Mouse (Mus musculus): Measurements from ENCODE around the gene Basp1. TPM values are rescaled to one million over a fixed set of nuclear protein-coding genes. Genes with fewer than 3 reads are reported as not detected.

Basp1 gene
- total and polyA plus RNA-seq, 2 experiments from 2014 or later, result 547 to 1,429 TPM

GRCm38 (mm10) chr15:25364819-25365463, 48.6 kb downstream of the Basp1 start:
- peaks cover 22% of the 10 kb centered on the region; the same call in 1 of the 2 replicates for H3K4me1 ChIP-seq (ENCODE audit: insufficient read depth, low read length)
- DNase-seq (ENCODE audit: low spot score) (no peak), ATAC-seq (ENCODE audit: low FRiP score) (no peak)
- 13% methylated on average over 23 of the region's 23 CpGs for WGBS
- H3K27ac ChIP-seq (ENCODE audit: low read depth, low read length), result peak overlapping the region; percentile 83
- H3K36me3 ChIP-seq (ENCODE audit: insufficient read depth, low read length), result no peaks in the 10 kb centered on the region; the same call in 1 of the 2 replicates
- H3K27me3 ChIP-seq (ENCODE audit: insufficient read depth, low read length), result no peaks in the 10 kb centered on the region
- peak overlapping the region; percentile 57 for H3K4me2 ChIP-seq (ENCODE audit: low read depth, low read length, poor library complexity, severe bottlenecking)
- H3K9ac ChIP-seq (replicated peaks; ENCODE audit: low read length, poor library complexity, severe bottlenecking), result peak overlapping the region; percentile 63
- no peak for TF ChIP-seq CTCF (IDR thresholded peaks at IDR 0.05)
- no peaks in the 10 kb centered on the region for H3K9me3 ChIP-seq (ENCODE audit: low read length)
- H3K4me3 ChIP-seq (ENCODE audit: low read depth, low read length), result peak overlapping the region; percentile 19

- DNase-seq (ENCODE audit: low spot score), result no peak
Observed at GRCm38 (mm10) chr15:25364160-25364818, 49.3 kb downstream of the Basp1 start.

GRCm38 (mm10) chr15:25363636-25364035, 49.9 kb downstream of the Basp1 start:
- no peaks in the 10 kb centered on the region for H3K9me3 ChIP-seq (ENCODE audit: low read length)
- DNase-seq (ENCODE audit: low spot score), result no peak
- 66% methylated on average over 9 of the region's 9 CpGs for WGBS
- H3K9ac ChIP-seq (replicated peaks; ENCODE audit: low read length, poor library complexity, severe bottlenecking), result peak overlapping the region; percentile 63; the same call in 1 of the 2 replicates
- no peaks in the 10 kb centered on the region for H3K27me3 ChIP-seq (ENCODE audit: insufficient read depth, low read length)
- no peak overlapping the region for H3K4me2 ChIP-seq (ENCODE audit: low read depth, low read length, poor library complexity, severe bottlenecking)
- peaks cover 18% of the 10 kb centered on the region; the same call in 1 of the 2 replicates for H3K4me1 ChIP-seq (ENCODE audit: insufficient read depth, low read length)
- peak overlapping the region; percentile 83; the same call in 1 of the 2 replicates for H3K27ac ChIP-seq (ENCODE audit: low read depth, low read length)
- no peak for ATAC-seq (ENCODE audit: low FRiP score)
- no peaks in the 10 kb centered on the region; the same call in 1 of the 2 replicates for H3K36me3 ChIP-seq (ENCODE audit: insufficient read depth, low read length)
- H3K4me3 ChIP-seq (ENCODE audit: low read depth, low read length), result no peak overlapping the region
- no peak for TF ChIP-seq CTCF (IDR thresholded peaks at IDR 0.05)

More at GRCm38 (mm10) chr15:25364160-25364818, 49.3 kb downstream of the Basp1 start:
- peak overlapping the region; percentile 63 for H3K9ac ChIP-seq (replicated peaks; ENCODE audit: low read length, poor library complexity, severe bottlenecking)
- peak; percentile 36 for ATAC-seq (ENCODE audit: low FRiP score)
- 5% methylated on average over 79 of the region's 97 CpGs for WGBS
- peak overlapping the region; percentile 57 for H3K4me2 ChIP-seq (ENCODE audit: low read depth, low read length, poor library complexity, severe bottlenecking)
- TF ChIP-seq CTCF (IDR thresholded peaks at IDR 0.05), result no peak
- peak overlapping the region; percentile 19 for H3K4me3 ChIP-seq (ENCODE audit: low read depth, low read length)
- H3K27me3 ChIP-seq (ENCODE audit: insufficient read depth, low read length), result no peaks in the 10 kb centered on the region
- peaks cover 18% of the 10 kb centered on the region; the same call in 1 of the 2 replicates for H3K4me1 ChIP-seq (ENCODE audit: insufficient read depth, low read length)
- peak overlapping the region; percentile 83 for H3K27ac ChIP-seq (ENCODE audit: low read depth, low read length)
- H3K36me3 ChIP-seq (ENCODE audit: insufficient read depth, low read length), result no peaks in the 10 kb centered on the region; the same call in 1 of the 2 replicates
- no peaks in the 10 kb centered on the region for H3K9me3 ChIP-seq (ENCODE audit: low read length)

GRCm38 (mm10) chr15:25360825-25361224, 52.7 kb downstream of the Basp1 start:
- Histone ChIP-seq H3K4me1 (ENCODE audit: insufficient read depth, low read length) (peaks cover 18% of the 10 kb centered on the region; the same call in 1 of the 2 replicates), H3K36me3 (ENCODE audit: insufficient read depth, low read length) (no peaks in the 10 kb centered on the region; the same call in 1 of the 2 replicates), H3K27ac (ENCODE audit: low read depth, low read length) (no peak overlapping the region), H3K27me3 (ENCODE audit: insufficient read depth, low read length) (no peaks in the 10 kb centered on the region), H3K9me3 (ENCODE audit: low read length) (no peaks in the 10 kb centered on the region), H3K4me3 (ENCODE audit: low read depth, low read length) (no peak overlapping the region), H3K9ac (replicated peaks; ENCODE audit: low read length, poor library complexity, severe bottlenecking) (no peak overlapping the region), H3K4me2 (ENCODE audit: low read depth, low read length, poor library complexity, severe bottlenecking) (no peak overlapping the region)
- 51% methylated on average over 5 of the region's 5 CpGs for WGBS
- TF ChIP-seq CTCF (IDR thresholded peaks at IDR 0.05), result no peak
- ATAC-seq (ENCODE audit: low FRiP score) (no peak), DNase-seq (ENCODE audit: low spot score) (no peak)

- no peaks in the 10 kb centered on the region for H3K9me3 ChIP-seq (ENCODE audit: low read length)
- WGBS, result 15% methylated on average over 14 of the region's 14 CpGs
- peak overlapping the region; percentile 20 for H3K27ac ChIP-seq (ENCODE audit: low read depth, low read length)
- 0 out of 2 replicates have a peak, but pooled peaks cover 4% of the 10 kb centered on the region for H3K4me1 ChIP-seq (ENCODE audit: insufficient read depth, low read length)
- peak; percentile 65 for DNase-seq (ENCODE audit: low spot score)
- H3K9ac ChIP-seq (replicated peaks; ENCODE audit: low read length, poor library complexity, severe bottlenecking), result 0 out of 2 replicates have a peak overlapping the region, but pooled peaks have one; percentile 25
- TF ChIP-seq CTCF (IDR thresholded peaks at IDR 0.05), result no peak
- no peaks in the 10 kb centered on the region for H3K27me3 ChIP-seq (ENCODE audit: insufficient read depth, low read length)
- peak; percentile 63 for ATAC-seq (ENCODE audit: low FRiP score)
- H3K4me3 ChIP-seq (ENCODE audit: low read depth, low read length), result peak overlapping the region; percentile 9; the same call in 1 of the 2 replicates
- H3K36me3 ChIP-seq (ENCODE audit: insufficient read depth, low read length), result no peaks in the 10 kb centered on the region
- H3K4me2 ChIP-seq (ENCODE audit: low read depth, low read length, poor library complexity, severe bottlenecking), result peak overlapping the region; percentile 42
Observed at GRCm38 (mm10) chr15:25358680-25359097, 54.9 kb downstream of the Basp1 start.

GRCm38 (mm10) chr15:25355339-25355738, 58.2 kb downstream of the Basp1 start:
- H3K4me1 ChIP-seq (ENCODE audit: insufficient read depth, low read length), result no peaks in the 10 kb centered on the region
- H3K9me3 ChIP-seq (ENCODE audit: low read length), result no peaks in the 10 kb centered on the region
- no peak overlapping the region for H3K4me3 ChIP-seq (ENCODE audit: low read depth, low read length)
- TF ChIP-seq CTCF (IDR thresholded peaks at IDR 0.05), result no peak
- H3K27ac ChIP-seq (ENCODE audit: low read depth, low read length), result no peak overlapping the region
- DNase-seq (ENCODE audit: low spot score) (no peak), ATAC-seq (ENCODE audit: low FRiP score) (no peak)
- H3K4me2 ChIP-seq (ENCODE audit: low read depth, low read length, poor library complexity, severe bottlenecking), result no peak overlapping the region
- no peaks in the 10 kb centered on the region for H3K27me3 ChIP-seq (ENCODE audit: insufficient read depth, low read length)
- H3K36me3 ChIP-seq (ENCODE audit: insufficient read depth, low read length), result no peaks in the 10 kb centered on the region
- 74% methylated on average over 5 of the region's 5 CpGs for WGBS
- H3K9ac ChIP-seq (replicated peaks; ENCODE audit: low read length, poor library complexity, severe bottlenecking), result no peak overlapping the region
